Mouse (Mus musculus): ENCODE results near the gene Ptpro. TPM values are rescaled to one million over a fixed set of nuclear protein-coding genes. Genes with fewer than 3 reads are reported as not detected.

Ptpro gene
- polyA plus RNA-seq, 2 experiments: 2.0 to 2.3 TPM

DNA sequence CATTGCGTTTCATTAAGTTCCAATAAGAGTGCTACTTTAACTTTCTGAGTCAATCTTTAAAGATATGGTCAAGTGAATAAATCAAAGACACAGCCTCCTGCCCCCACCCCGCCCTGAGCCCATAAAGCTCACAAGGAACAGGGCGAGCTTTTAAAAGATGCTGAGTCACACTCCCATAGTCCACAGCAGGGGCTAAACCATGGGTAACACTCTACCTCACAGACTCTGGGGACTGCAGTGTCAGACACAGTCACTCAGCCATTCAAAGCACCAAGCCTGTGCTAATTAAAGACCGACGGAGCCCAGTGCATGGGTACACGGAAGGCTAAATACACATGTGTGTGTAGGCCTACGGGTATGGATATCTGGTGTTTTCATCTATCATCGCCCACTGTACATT is 251.3 kb downstream of the Ptpro start:
- H3K27me3 ChIP-seq (ENCODE audit: control insufficient read depth, insufficient read depth, low read length): no peaks in the 10 kb centered on the region
- no peaks in the 10 kb centered on the region for H3K4me1 ChIP-seq (ENCODE audit: control insufficient read depth, insufficient read depth, low read length)
- ATAC-seq (ENCODE audit: low FRiP score, low read depth): no peak
- 83% methylated on average over 8 of the region's 8 CpGs for WGBS
- H3K4me2 ChIP-seq (replicated peaks; ENCODE audit: low read depth, low read length, severe bottlenecking): no peak overlapping the region
- no peaks in the 10 kb centered on the region for H3K9me3 ChIP-seq (ENCODE audit: control insufficient read depth, low read length)
- no peak overlapping the region for H3K27ac ChIP-seq (replicated peaks; ENCODE audit: low read depth, low read length)
- no peak for DNase-seq (ENCODE audit: low spot score)
- H3K36me3 ChIP-seq (ENCODE audit: control insufficient read depth, insufficient read depth, low read length): 0 out of 2 replicates have a peak, but pooled peaks cover 8% of the 10 kb centered on the region
- TF ChIP-seq POLR2A (IDR thresholded peaks at IDR 0.05; ENCODE audit: borderline replicate concordance, extremely low read depth, insufficient read depth, insufficient read length): no peak
- H3K9ac ChIP-seq (ENCODE audit: low read depth, low read length, severe bottlenecking): no peak overlapping the region
- H3K4me3 ChIP-seq (replicated peaks; ENCODE audit: low read length): no peak overlapping the region

DNA sequence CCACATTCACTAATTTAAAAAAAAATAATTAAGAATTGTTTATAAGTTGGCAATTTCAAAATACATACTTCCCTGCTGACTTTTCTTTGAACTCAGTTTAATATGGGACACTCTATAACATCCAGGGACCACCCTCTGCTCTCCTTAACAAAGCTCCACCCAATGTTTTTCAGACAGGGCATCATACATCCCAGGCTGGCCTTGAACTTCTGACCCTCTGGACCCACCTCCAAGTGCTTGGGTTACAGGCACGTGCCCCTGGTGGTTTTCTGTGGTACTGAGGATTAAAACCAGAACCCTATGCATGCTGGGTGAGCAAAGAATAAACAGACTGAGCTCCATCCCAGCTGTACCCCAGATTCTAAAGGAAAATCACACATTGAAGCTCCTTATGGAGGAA is 251.9 kb downstream of the Ptpro start:
- DNase-seq (ENCODE audit: low spot score) (no peak), ATAC-seq (ENCODE audit: low FRiP score, low read depth) (no peak)
- Histone ChIP-seq H3K27ac (replicated peaks; ENCODE audit: low read depth, low read length) (no peak overlapping the region), H3K9ac (ENCODE audit: low read depth, low read length, severe bottlenecking) (no peak overlapping the region), H3K4me1 (ENCODE audit: control insufficient read depth, insufficient read depth, low read length) (no peaks in the 10 kb centered on the region), H3K27me3 (ENCODE audit: control insufficient read depth, insufficient read depth, low read length) (no peaks in the 10 kb centered on the region), H3K4me2 (replicated peaks; ENCODE audit: low read depth, low read length, severe bottlenecking) (no peak overlapping the region), H3K9me3 (ENCODE audit: control insufficient read depth, low read length) (no peaks in the 10 kb centered on the region), H3K4me3 (replicated peaks; ENCODE audit: low read length) (no peak overlapping the region), H3K36me3 (ENCODE audit: control insufficient read depth, insufficient read depth, low read length) (0 out of 2 replicates have a peak, but pooled peaks cover 10% of the 10 kb centered on the region)
- 28% methylated on average over 1 of the region's 1 CpGs for WGBS
- no peak for TF ChIP-seq POLR2A (IDR thresholded peaks at IDR 0.05; ENCODE audit: borderline replicate concordance, extremely low read depth, insufficient read depth, insufficient read length)

- no peak for DNase-seq (ENCODE audit: low spot score)
- Histone ChIP-seq H3K36me3 (ENCODE audit: control insufficient read depth, insufficient read depth, low read length) (0 out of 2 replicates have a peak, but pooled peaks cover 10% of the 10 kb centered on the region), H3K4me1 (ENCODE audit: control insufficient read depth, insufficient read depth, low read length) (no peaks in the 10 kb centered on the region), H3K27me3 (ENCODE audit: control insufficient read depth, insufficient read depth, low read length) (no peaks in the 10 kb centered on the region), H3K4me2 (replicated peaks; ENCODE audit: low read depth, low read length, severe bottlenecking) (no peak overlapping the region), H3K4me3 (replicated peaks; ENCODE audit: low read length) (no peak overlapping the region), H3K9ac (ENCODE audit: low read depth, low read length, severe bottlenecking) (no peak overlapping the region), H3K27ac (replicated peaks; ENCODE audit: low read depth, low read length) (no peak overlapping the region), H3K9me3 (ENCODE audit: control insufficient read depth, low read length) (no peaks in the 10 kb centered on the region)
- TF ChIP-seq POLR2A (IDR thresholded peaks at IDR 0.05; ENCODE audit: borderline replicate concordance, extremely low read depth, insufficient read depth, insufficient read length): no peak
- no peak for ATAC-seq (ENCODE audit: low FRiP score, low read depth)
- 83% methylated on average over 3 of the region's 3 CpGs for WGBS
These were observed 253.6 kb downstream of the Ptpro start for GRCm38 (mm10) chr6:137505555-137506227.

DNA sequence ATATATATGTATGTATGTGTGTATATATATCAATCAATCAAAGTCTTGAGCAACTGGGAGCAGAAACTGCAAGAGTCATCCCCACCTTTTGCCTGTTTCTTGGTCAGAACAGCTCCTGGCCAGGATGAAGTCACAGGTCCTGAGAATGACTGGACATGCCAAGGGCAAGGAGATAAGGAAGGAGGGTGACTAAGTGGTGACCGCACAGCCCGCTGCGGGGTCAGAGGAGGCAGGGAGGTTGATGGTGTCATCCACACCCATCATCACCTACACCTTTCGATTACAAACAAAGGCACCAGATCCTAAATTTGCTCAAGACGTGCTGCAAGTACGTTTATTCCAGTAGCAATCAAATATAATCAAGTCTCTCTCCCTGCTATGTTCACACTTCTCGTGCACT is 254.4 kb downstream of the Ptpro start:
- no peak for TF ChIP-seq POLR2A (IDR thresholded peaks at IDR 0.05; ENCODE audit: borderline replicate concordance, extremely low read depth, insufficient read depth, insufficient read length)
- 92% methylated on average over 7 of the region's 7 CpGs for WGBS
- H3K36me3 ChIP-seq (ENCODE audit: control insufficient read depth, insufficient read depth, low read length): 0 out of 2 replicates have a peak, but pooled peaks cover 13% of the 10 kb centered on the region

DNA sequence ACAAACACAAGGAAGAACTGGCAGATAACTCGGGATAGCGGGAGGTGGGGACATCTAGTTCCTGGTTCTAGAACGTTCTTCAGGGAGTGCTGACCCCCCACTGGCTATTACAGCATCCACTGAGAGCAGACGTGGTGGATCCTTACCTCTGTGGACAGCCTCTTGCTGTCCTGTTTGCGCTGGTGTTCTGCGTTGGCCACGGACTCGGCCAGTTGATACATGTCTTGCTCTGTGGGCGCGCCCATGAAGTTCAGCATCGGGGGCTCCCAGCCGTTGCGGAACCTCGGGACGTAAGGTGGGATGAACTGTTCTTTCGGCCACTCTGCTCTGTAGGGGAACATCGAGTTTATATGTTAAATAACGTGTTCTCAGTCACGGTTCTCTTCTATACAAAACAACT is 256.8 kb downstream of the Ptpro start:
- ATAC-seq (ENCODE audit: low FRiP score, low read depth) (no peak), DNase-seq (ENCODE audit: low spot score) (no peak)
- Histone ChIP-seq H3K36me3 (ENCODE audit: control insufficient read depth, insufficient read depth, low read length) (0 out of 2 replicates have a peak, but pooled peaks cover 22% of the 10 kb centered on the region), H3K4me1 (ENCODE audit: control insufficient read depth, insufficient read depth, low read length) (no peaks in the 10 kb centered on the region), H3K27me3 (ENCODE audit: control insufficient read depth, insufficient read depth, low read length) (no peaks in the 10 kb centered on the region), H3K4me2 (replicated peaks; ENCODE audit: low read depth, low read length, severe bottlenecking) (no peak overlapping the region), H3K27ac (replicated peaks; ENCODE audit: low read depth, low read length) (no peak overlapping the region), H3K9me3 (ENCODE audit: control insufficient read depth, low read length) (no peaks in the 10 kb centered on the region), H3K4me3 (replicated peaks; ENCODE audit: low read length) (no peak overlapping the region), H3K9ac (ENCODE audit: low read depth, low read length, severe bottlenecking) (no peak overlapping the region)
- TF ChIP-seq POLR2A (IDR thresholded peaks at IDR 0.05; ENCODE audit: borderline replicate concordance, extremely low read depth, insufficient read depth, insufficient read length): no peak
- 94% methylated on average over 19 of the region's 19 CpGs for WGBS

More for the DNA sequence above, 254.4 kb downstream of the Ptpro start:
- no peaks in the 10 kb centered on the region for H3K4me1 ChIP-seq (ENCODE audit: control insufficient read depth, insufficient read depth, low read length)
- H3K9me3 ChIP-seq (ENCODE audit: control insufficient read depth, low read length): no peaks in the 10 kb centered on the region
- ATAC-seq (ENCODE audit: low FRiP score, low read depth) (no peak), DNase-seq (ENCODE audit: low spot score) (no peak)
- H3K9ac ChIP-seq (ENCODE audit: low read depth, low read length, severe bottlenecking): no peak overlapping the region
- H3K4me2 ChIP-seq (replicated peaks; ENCODE audit: low read depth, low read length, severe bottlenecking): no peak overlapping the region
- H3K4me3 ChIP-seq (replicated peaks; ENCODE audit: low read length): no peak overlapping the region
- H3K27me3 ChIP-seq (ENCODE audit: control insufficient read depth, insufficient read depth, low read length): no peaks in the 10 kb centered on the region
- no peak overlapping the region for H3K27ac ChIP-seq (replicated peaks; ENCODE audit: low read depth, low read length)

Measured in limb, embryonic 14.5 days (tissue).